Mouse (Mus musculus): ENCODE measurements around the gene Olfr538.
"Not testable (repeated sequence)": the region's sequence is repeated elsewhere in the genome, so short reads cannot be mapped to it uniquely, and the experiment has no call there.

The Olfr538 gene

DNA sequence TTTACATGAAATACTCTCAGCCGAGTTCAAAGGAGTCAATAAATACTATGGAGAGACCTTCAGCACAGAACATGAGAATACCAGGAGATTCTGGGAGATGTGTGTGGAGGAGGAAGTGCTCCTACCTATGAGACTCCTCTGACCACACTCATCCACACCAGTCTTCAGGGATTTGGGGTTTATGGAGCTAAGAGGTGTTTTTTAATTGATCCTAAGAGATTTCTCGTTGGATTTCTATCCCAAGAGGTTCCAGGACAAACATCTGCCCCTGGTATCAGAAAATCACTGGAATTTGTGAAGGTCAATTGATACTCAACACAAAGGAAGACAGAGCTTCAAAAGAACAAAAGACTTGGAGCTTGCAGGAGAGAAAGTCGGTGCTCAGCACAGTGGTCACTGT, at the start of gene Olfr538:
TSS of gene Olfr538 (plus strand) at position 301 of the 400 bp plus-strand sequence.
- DNase-seq (ENCODE audit: low read depth) = no peak

DNA sequence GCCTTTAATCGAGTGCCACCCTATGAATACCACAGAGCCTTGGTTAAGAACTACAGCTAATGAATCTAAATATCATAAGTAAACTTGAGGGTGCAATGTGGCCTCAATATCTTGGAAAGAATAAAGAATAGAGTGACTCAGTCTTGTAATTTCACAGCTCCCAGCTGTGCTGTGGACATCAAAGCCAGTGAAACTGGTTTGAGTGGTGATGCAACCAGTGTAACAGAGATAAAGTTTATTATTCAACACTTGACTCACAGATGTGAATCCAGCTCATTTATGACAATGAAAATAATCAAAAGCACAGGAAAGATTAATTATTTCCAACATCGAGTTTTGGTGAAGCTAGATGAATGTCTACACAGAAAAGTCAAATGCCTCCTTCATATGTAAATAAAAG, 27.9 kb upstream of the Olfr538 start:
- no peak for DNase-seq (ENCODE audit: low read depth)

DNA sequence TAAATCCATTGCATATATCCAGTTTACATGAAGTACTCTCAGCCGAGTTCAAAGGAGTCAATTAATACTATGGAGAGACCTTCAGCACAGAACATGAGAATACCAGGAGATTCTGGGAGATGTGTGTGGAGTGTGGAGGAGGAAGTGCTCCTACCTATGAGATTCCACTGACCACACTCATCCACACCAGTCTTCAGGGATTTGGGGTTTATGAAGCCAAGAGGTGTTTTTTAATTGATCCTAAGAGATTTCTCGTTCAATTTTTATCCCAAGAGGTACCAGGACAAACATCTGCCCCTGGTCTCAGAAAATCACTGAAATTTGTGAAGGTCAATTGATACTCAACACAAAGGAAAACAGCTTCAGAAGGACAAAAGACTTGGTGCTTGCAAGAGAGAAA, 33.3 kb downstream of the Olfr538 start, which contains the start of gene Olfr46:
TSS of gene Olfr46 (plus strand) at position 301 of the 400 bp plus-strand sequence.
- DNase-seq (ENCODE audit: low read depth) = not testable (repeated sequence)

Data from induced T-regulatory cell, adult 2 months (primary cell).